Mouse (Mus musculus): ENCODE data around the gene Limk1.

DNA sequence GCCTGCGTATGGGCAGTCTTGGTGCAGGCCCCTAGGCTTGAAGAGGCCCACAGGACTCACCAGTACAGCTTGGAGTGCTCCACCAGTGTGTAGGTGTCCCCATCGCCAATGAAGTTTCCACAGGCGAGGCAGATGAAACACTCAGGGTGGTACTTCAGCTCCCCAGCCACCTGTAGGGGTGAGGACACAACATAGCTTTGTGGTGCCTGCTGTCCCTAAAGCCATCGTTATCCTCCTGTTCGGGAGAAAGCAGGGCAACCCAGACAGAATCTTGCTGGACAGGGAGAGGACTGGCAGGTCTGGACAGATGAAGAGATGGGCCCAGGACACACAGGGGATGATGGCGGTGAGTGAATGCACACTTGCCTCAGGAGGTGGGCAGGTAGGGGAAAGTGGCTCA lies 15.8 kb downstream of the Limk1 start:
- no peak for TF ChIP-seq EP300 (IDR thresholded peaks at IDR 0.05; ENCODE audit: insufficient read depth, low read depth, low read length)
- TF ChIP-seq CTCF (IDR thresholded peaks at IDR 0.05; ENCODE audit: low read depth, low read length) = no peak
- TF ChIP-seq POLR2A (IDR thresholded peaks at IDR 0.05; ENCODE audit: insufficient read depth, low read length) = no peak

Measured in ES-Bruce4 (cell line).